Mouse (Mus musculus): ENCODE measurements around the gene Cish. TPM values are rescaled to one million over a fixed set of nuclear protein-coding genes. Genes with fewer than 3 reads are reported as not detected.

Cish gene
- polyA plus RNA-seq, 1 experiment from 2014 or later, result 8.4 TPM

DNA sequence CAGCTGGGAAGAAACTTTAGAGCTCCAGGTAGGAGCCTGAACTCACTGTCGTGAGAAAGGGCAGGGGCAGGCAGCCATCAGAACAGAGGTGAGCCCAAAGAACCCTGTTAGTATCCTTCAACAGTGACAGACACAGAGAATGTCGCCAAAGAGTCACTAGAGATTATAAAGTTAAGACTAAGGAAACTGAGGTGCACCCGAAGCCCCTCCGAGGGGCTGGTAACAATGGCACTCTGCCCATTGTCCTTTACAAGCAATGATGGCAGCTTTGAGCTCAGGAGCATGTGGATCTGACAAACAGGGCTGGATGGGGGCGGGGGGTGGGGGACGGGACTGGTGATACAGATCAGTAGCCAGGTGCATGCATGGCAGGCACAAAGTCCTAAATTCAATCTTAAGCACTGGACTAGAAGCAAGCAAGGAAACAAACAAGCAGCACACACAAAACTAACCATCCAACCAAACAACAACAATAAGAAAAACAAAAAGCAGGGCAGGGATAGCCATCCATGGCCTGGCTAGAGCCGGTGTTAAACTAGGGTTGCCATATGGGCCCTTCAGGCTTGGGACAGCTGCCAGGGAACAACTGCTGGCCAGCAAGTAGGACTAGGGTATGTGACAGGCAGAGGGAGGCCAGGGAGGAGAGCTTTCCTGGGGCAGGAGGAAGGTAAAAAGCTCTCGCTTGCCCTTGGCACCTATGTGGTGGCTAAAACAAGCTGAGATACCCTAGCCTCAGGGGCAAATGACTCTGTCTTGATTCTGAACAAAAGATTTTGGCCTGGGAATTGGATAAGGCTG is 47.5 kb downstream of the Cish start:
- Histone ChIP-seq H3K4me2 (replicated peaks) (no peak overlapping the region), H3K27ac (no peak overlapping the region), H3K36me3 (no peaks in the 10 kb centered on the region), H3K4me3 (no peak overlapping the region), H3K4me1 (peaks cover 5% of the 10 kb centered on the region; the same call in 1 of the 2 replicates), H3K9ac (no peak overlapping the region), H3K27me3 (peaks cover 12% of the 10 kb centered on the region; the same call in 1 of the 2 replicates), H3K9me3 (no peaks in the 10 kb centered on the region)
- WGBS, result 77% methylated on average over 8 of the region's 8 CpGs
- no peak for ATAC-seq (ENCODE audit: insufficient number of reproducible peaks, insufficient read depth, low FRiP score, low TSS enrichment)

DNA sequence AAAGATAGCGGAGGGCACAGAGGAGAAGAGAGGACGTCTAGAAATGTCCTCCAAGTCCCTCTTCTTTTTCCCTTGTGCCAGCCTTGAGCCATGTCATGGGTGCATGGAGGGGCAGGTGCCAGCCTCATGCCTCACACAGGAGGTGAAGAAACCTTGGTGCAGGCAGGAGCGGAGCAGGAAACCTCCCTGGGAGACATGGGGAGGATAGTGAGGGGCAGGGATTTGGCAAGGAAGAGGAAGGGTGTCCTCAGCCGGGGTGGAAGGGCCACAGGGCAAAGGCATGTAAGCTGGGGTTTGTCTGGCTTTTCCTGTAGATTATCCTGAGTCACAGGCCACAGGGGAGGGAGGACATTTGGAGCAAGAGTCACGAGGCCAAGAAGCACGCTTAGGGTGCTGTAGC is 48.2 kb downstream of the Cish start:
- no peaks in the 10 kb centered on the region for H3K4me1 ChIP-seq
- ATAC-seq (ENCODE audit: insufficient number of reproducible peaks, insufficient read depth, low FRiP score, low TSS enrichment), result no peak
- H3K9ac ChIP-seq, result no peak overlapping the region
- H3K36me3 ChIP-seq, result no peaks in the 10 kb centered on the region
- no peak overlapping the region for H3K4me2 ChIP-seq (replicated peaks)
- 71% methylated on average over 6 of the region's 6 CpGs for WGBS
- no peaks in the 10 kb centered on the region for H3K9me3 ChIP-seq
- H3K27ac ChIP-seq, result no peak overlapping the region
- H3K4me3 ChIP-seq, result no peak overlapping the region
- peaks cover 12% of the 10 kb centered on the region; the same call in 1 of the 2 replicates for H3K27me3 ChIP-seq

DNA sequence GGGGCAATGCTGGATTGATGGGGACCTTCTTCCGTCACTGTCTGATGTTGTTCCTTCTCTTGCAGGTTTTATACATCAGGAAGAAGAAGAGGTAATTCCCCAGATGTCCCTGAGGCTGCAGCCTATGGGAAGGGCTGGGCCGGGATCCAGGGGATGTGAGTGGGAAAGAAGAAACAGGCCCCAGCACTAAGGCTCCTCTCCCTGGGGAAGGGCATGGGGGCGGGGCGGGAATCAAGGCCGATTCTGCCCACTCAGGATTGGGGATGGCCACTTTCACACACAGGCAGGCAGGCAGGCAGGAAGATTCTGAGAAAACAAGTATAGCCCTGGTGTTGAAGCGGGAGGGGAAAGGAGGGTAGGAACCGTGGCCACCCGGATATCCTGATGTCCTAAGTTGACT is 50.3 kb downstream of the Cish start:
- Histone ChIP-seq H3K4me3 (no peak overlapping the region), H3K4me2 (replicated peaks) (no peak overlapping the region), H3K9ac (no peak overlapping the region), H3K27ac (no peak overlapping the region), H3K4me1 (no peaks in the 10 kb centered on the region), H3K27me3 (peaks cover 12% of the 10 kb centered on the region; the same call in 1 of the 2 replicates), H3K36me3 (no peaks in the 10 kb centered on the region), H3K9me3 (no peaks in the 10 kb centered on the region)
- ATAC-seq (ENCODE audit: insufficient number of reproducible peaks, insufficient read depth, low FRiP score, low TSS enrichment), result no peak
- WGBS, result 87% methylated on average over 8 of the region's 8 CpGs

DNA sequence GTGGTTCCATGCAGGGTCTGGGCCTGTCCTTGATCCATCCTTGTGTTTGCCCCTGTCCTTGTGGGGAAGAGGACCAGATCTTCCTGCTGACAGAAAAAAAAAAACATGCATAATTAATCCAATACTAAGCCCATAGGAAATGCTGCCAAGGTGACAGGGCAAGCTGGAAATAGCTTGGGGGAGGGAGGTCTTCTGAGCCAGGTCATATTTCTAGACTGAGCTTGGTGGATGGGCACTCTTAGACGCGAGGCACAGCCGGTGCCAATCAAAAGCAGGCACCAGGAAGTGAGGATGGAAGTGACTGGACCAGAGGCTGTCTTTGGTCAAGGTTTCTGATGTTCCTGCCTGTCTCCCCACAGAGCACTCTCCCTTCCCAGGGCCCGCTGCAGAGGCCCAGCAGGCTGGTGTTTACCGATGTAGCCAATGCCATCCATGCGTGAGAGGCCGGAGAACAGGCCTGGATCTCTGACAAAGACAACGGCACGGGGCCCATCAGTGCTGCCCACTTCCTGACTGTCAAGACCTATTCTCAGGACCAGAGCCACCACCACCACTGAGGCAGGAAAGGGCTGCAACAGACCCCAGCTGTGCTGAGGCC is 51.9 kb downstream of the Cish start:
- H3K4me3 ChIP-seq, result no peak overlapping the region
- no peak for ATAC-seq (ENCODE audit: insufficient number of reproducible peaks, insufficient read depth, low FRiP score, low TSS enrichment)
- WGBS, result 72% methylated on average over 9 of the region's 9 CpGs
- no peaks in the 10 kb centered on the region for H3K4me1 ChIP-seq
- H3K27ac ChIP-seq, result no peak overlapping the region
- no peak overlapping the region for H3K9ac ChIP-seq
- 0 out of 2 replicates have a peak, but pooled peaks cover 3% of the 10 kb centered on the region for H3K27me3 ChIP-seq
- no peaks in the 10 kb centered on the region for H3K36me3 ChIP-seq
- no peak overlapping the region for H3K4me2 ChIP-seq (replicated peaks)
- no peaks in the 10 kb centered on the region for H3K9me3 ChIP-seq

DNA sequence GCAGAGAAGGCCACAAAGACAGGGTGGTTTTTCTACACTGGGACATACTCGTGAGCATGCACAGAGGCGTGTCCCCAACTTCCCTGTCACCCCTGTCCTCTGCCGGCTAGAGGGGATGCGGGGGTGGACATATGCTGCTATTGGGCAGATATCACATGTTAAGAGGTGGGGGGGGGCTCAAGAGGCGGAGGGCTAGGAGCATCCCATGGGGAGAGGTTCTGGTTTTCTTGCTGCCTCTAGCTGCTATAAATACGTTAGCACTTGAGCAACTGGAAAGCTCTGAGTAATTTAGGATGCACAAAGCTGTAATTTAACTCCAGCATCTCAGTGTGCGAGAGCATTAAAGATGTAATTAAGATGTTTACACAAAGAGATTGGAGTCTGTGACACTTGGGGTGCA is 53.5 kb downstream of the Cish start:
- H3K9ac ChIP-seq, result no peak overlapping the region
- H3K27me3 ChIP-seq, result no peaks in the 10 kb centered on the region
- no peak overlapping the region for H3K27ac ChIP-seq
- H3K4me2 ChIP-seq (replicated peaks), result no peak overlapping the region
- no peaks in the 10 kb centered on the region for H3K9me3 ChIP-seq
- H3K4me3 ChIP-seq, result no peak overlapping the region
- no peaks in the 10 kb centered on the region for H3K36me3 ChIP-seq
- 54% methylated on average over 7 of the region's 7 CpGs for WGBS
- no peak for ATAC-seq (ENCODE audit: insufficient number of reproducible peaks, insufficient read depth, low FRiP score, low TSS enrichment)
- no peaks in the 10 kb centered on the region for H3K4me1 ChIP-seq

Other genes with a start within 250 kb of the Cish start
- 1.5 and 1.9 TPM in 2 replicates for gene Dock3, start 64.1 kb upstream of the Cish start, polyA plus RNA-seq (2016; fragmentation: Nextera tagmentation; extraction: Ambion mirVana)
- gene Mapkapk3, start 6.1 kb upstream of the Cish start, polyA plus RNA-seq (2016; fragmentation: Nextera tagmentation; extraction: Ambion mirVana), result 5.2 and 6.8 TPM in 2 replicates
- 12.4 and 13.2 TPM in 2 replicates for gene Hemk1, start 42.3 kb downstream of the Cish start, polyA plus RNA-seq (2016; fragmentation: Nextera tagmentation; extraction: Ambion mirVana)
- gene 6430571L13Rik, start 44.6 kb downstream of the Cish start, polyA plus RNA-seq (2016; fragmentation: Nextera tagmentation; extraction: Ambion mirVana), result 1.4 and 1.8 TPM in 2 replicates
- 1.1 and 1.2 TPM in 2 replicates for gene Cacna2d2, start 103.6 kb downstream of the Cish start, polyA plus RNA-seq (2016; fragmentation: Nextera tagmentation; extraction: Ambion mirVana)
- gene Tmem115, start 237.9 kb downstream of the Cish start, polyA plus RNA-seq (2016; fragmentation: Nextera tagmentation; extraction: Ambion mirVana), result 49.7 and 50.1 TPM in 2 replicates
- 17.2 and 17.7 TPM in 2 replicates for gene Cyb561d2, start 246.2 kb downstream of the Cish start, polyA plus RNA-seq (2016; fragmentation: Nextera tagmentation; extraction: Ambion mirVana)
- gene Nprl2, start 246.2 kb downstream of the Cish start, polyA plus RNA-seq (2016; fragmentation: Nextera tagmentation; extraction: Ambion mirVana), result 40.8 and 46.3 TPM in 2 replicates

All from embryonic facial prominence, embryonic 12.5 days (tissue).